Mouse (Mus musculus) sigmoid colon, adult 10 weeks (tissue): Measurements from ENCODE around the gene Mycs. TPM values are rescaled to one million over a fixed set of nuclear protein-coding genes. Genes with fewer than 3 reads are reported as not detected.

Source experiments
- polyA plus RNA-seq: library from polyadenylated mRNA; stranded (reverse); fragments of 350-450 nt; fragmentation: Illumina TruSeq; extraction: RNeasy Lipid Tissue Mini Kit (QIAGEN cat#74804); gene quantifications from one replicate; pipeline ENCODE4 v1.2.3, GENCODE M21; 2014; ENCODE audit warnings: low read depth, low replicate concordance

Gene Mycs
- not detected for polyA plus RNA-seq

GRCm38 (mm10) chrX:5469165-5469564 is at the start of gene Mycs:
Gene Mycs, minus strand, starts transcription at chrX:5469265.

Other genes starting within 250 kb of the Mycs start
- not detected for gene Btbd35f7, start 199.8 kb upstream of the Mycs start, polyA plus RNA-seq